Mouse (Mus musculus) G1E (cell line): Measurements from ENCODE around the gene Wdr72.

Experiments
- CTCF ChIP-seq: IDR thresholded peaks from 2 replicates; pipeline ENCODE4 v1.5.1; 2012; ENCODE audit warnings: low read depth, low read length, inconsistent platforms, mixed read lengths
- GATA1 ChIP-seq: IDR thresholded peaks from 2 replicates; pipeline ENCODE4 v1.6.1; 2012; ENCODE audit warnings: borderline replicate concordance, low read length, inconsistent platforms, mixed read lengths
- GATA2 ChIP-seq: IDR thresholded peaks from 2 replicates; pipeline ENCODE4 v1.6.1; 2012; ENCODE audit warnings: low read depth, low read length, inconsistent platforms, borderline replicate concordance
- POLR2AphosphoS5 ChIP-seq: IDR thresholded peaks from 2 replicates; pipeline ENCODE4 v1.6.1; 2012; ENCODE audit warnings: low read depth, low read length, inconsistent platforms; ENCODE audit not compliant: insufficient replicate concordance
- TAL1 ChIP-seq: conservative IDR thresholded peaks from 2 replicates; pipeline ENCODE4 v1.6.1; 2012; ENCODE audit warnings: low read depth, low read length, inconsistent platforms, mixed read lengths

DNA sequence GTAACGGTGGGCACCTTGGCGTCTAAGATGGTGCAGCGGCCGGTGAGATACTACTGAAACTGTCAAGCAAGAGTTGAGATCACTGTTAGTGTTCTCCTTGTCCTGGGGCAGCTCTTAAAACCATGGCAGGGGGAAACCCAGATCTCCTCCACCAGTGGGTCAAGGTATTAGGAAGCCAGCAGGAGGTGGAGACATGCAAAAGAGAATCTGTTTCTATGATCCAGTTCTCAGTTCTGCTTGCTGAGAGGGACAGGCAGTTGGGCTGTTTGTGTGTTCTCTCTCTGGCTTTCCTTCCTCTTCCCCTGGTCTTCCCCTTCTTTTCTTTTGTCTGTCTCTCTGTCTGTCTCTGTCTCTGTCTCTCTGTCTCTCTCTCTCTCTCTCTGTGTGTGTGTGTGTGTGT lies 35.0 kb downstream of the Wdr72 start:
- TF ChIP-seq CTCF (no peak), GATA1 (no peak), GATA2 (no peak), POLR2AphosphoS5 (no peak), TAL1 (no peak)
